Mouse (Mus musculus) lung, adult 18-20 months (tissue): ENCODE data around the gene Mrpl40.

Experiments
- DNase-seq, 2 experiments: peaks; one replicate each; pipeline ENCODE4 v3.0.0; 2022; ENCODE audit warnings: mixed read lengths in 2 of 2

Mrpl40 gene

GRCm38 (mm10) chr16:18828630-18829029 lies 48.0 kb downstream of the Mrpl40 start:
- no peak for DNase-seq

- DNase-seq = no peak
Measured at GRCm38 (mm10) chr16:18822925-18823324, 53.7 kb downstream of the Mrpl40 start.

GRCm38 (mm10) chr16:18822356-18822755 lies 54.3 kb downstream of the Mrpl40 start:
- DNase-seq = no peak
